Mouse (Mus musculus): ENCODE measurements around the gene Gm28363. TPM values are rescaled to one million over a fixed set of nuclear protein-coding genes. Genes with fewer than 3 reads are reported as not detected.
"Not testable (repeated sequence)": the region's sequence is repeated elsewhere in the genome, so short reads cannot be mapped to it uniquely, and the experiment has no call there.

Gm28363 gene
- not detected in 2 replicates for polyA plus RNA-seq (2012; rRNA removed)

GRCm38 (mm10) chr1:117696831-117697230, at the start of gene Gm28363:
Gene Gm28363, plus strand, starts transcription at chr1:117697131.
- not testable (repeated sequence) for DNase-seq (ENCODE audit: low spot score)

GRCm38 (mm10) chr1:117650236-117650635, 46.7 kb upstream of the Gm28363 start:
- not testable (repeated sequence) for DNase-seq (ENCODE audit: low spot score)

Other genes with a start within 250 kb of the Gm28363 start
- gene B020011L13Rik, start 84.0 kb downstream of the Gm28363 start, polyA plus RNA-seq (2012; rRNA removed), result not detected in 2 replicates
- gene Gm28360, start 132.9 kb downstream of the Gm28363 start, polyA plus RNA-seq (2012; rRNA removed), result not detected in 2 replicates
- gene Gm28168, start 230.9 kb downstream of the Gm28363 start, polyA plus RNA-seq (2012; rRNA removed), result not detected in 2 replicates

Data from urinary bladder, adult 2 months (tissue).